Comparison of ENCODE assay signal across 8 mouse cellular contexts in the genomic region with DNA sequence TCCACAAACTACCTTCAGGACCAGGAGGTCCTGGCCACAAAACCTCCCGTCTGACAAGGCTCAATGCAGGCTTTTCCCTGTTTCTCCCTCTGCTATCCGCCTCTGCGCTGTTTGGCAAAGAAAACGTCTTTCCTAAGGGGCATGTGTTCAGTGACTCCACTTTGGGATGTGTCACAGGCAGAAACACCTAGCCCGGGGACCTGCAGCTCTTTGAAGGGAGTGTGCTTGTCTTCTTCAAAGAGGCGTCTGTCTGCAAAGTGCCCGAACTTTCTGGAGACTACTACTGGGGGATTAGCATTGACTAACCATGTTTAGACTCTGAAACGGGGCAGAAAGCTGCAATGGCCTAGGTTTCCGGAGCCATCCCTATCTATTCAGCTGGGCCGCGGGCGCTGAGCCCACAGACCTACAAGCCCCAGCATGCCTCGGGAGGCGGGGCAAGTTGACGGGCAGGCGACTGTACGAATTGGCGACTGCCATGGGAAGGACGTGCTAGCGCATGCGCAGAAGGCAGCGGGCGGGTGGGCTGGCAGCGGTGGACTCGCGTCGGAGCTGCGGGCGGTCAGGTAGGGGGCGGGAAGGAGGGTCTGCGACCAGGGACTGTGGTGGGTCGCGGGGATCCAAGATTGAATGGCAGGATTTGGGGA. TPM values are rescaled to one million over a fixed set of nuclear protein-coding genes. Genes with fewer than 3 reads are reported as not detected.
DNase-seq lines count a peak whose midpoint lies in the region; ATAC-seq and TF ChIP-seq lines count a peak whose summit lies in the region.

Gene Trim32, plus strand, starts transcription at position 483 of the 647 bp plus-strand sequence.

- peak within 1 kb of the TSS; percentile 93 for H3K27ac ChIP-seq in gastrocnemius, adult 2 months
- peak within 1 kb of the TSS; percentile 87 for H3K27ac ChIP-seq in hindbrain, postnatal 0 days
- peak within 1 kb of the TSS; percentile 97 for H3K27ac ChIP-seq in left cerebral cortex, adult 2 months

- intact Hi-C loops in gastrocnemius, adult 2 months (cut with DNase I) = no loop called here
- intact Hi-C loops in left cerebral cortex, adult 2 months (cut with DNase I) = no loop called here

- H3K9ac ChIP-seq in hindbrain, postnatal 0 days (replicated peaks; ENCODE audit: low read length) = peak within 1 kb of the TSS; percentile 81

- peaks cover 3% of the 10 kb centered on the region for H3K4me1 ChIP-seq in hindbrain, postnatal 0 days (ENCODE audit: insufficient read depth, low read length)

- TF ChIP-seq CTCF in gastrocnemius, adult 2 months (IDR thresholded peaks at IDR 0.05) = no peak
- no peak; the same call in 1 of the 2 replicates for TF ChIP-seq CTCF in hindbrain, postnatal 0 days (IDR thresholded peaks at IDR 0.05; ENCODE audit: low read depth)
- no peak for TF ChIP-seq CTCF in left cerebral cortex, adult 2 months (IDR thresholded peaks at IDR 0.05)

- no peaks in the 10 kb centered on the region for H3K27me3 ChIP-seq in hindbrain, postnatal 0 days (ENCODE audit: insufficient read depth, low read length)

- ATAC-seq in hindbrain, postnatal 0 days = peak; percentile 96
- peak; percentile 96 for ATAC-seq in megakaryocyte, adult 5-6 weeks (ENCODE audit: poor library complexity, severe bottlenecking)

- peak within 1 kb of the TSS; percentile 72 for H3K4me2 ChIP-seq in hindbrain, postnatal 0 days (ENCODE audit: low read depth, low read length)

- no peaks in the 10 kb centered on the region for H3K9me3 ChIP-seq in hindbrain, postnatal 0 days (ENCODE audit: low read length)

- H3K4me3 ChIP-seq in gastrocnemius, adult 2 months = peak within 1 kb of the TSS; percentile 90
- H3K4me3 ChIP-seq in hindbrain, postnatal 0 days (ENCODE audit: low read length) = peak within 1 kb of the TSS; percentile 74
- H3K4me3 ChIP-seq in left cerebral cortex, adult 2 months = peak within 1 kb of the TSS; percentile 93

- no peaks in the 10 kb centered on the region for H3K36me3 ChIP-seq in hindbrain, postnatal 0 days (ENCODE audit: insufficient read depth, low read length)

- 2% methylated on average over 33 of the region's 33 CpGs for WGBS in hindbrain, postnatal 0 days

- DNase-seq in WW6 (ENCODE audit: low read depth, low spot score) = peak; percentile 88
- peak; percentile 99 to 100 for DNase-seq in cerebellum, postnatal 36 days
- peak; percentile 99 for DNase-seq in gastrocnemius, adult 2 months
- peak; percentile 98 for DNase-seq in hindbrain, postnatal 0 days (ENCODE audit: low spot score)
- peak; percentile 99 to 100 for DNase-seq in left cerebral cortex, adult 2 months (ENCODE audit: extremely low spot score in 1 of 2, low spot score in 2 of 2)
- DNase-seq in right cerebral cortex, adult 2 months (ENCODE audit: low spot score in 2 of 2) = peak; percentile 99 to 100
- peak; percentile 99 for DNase-seq in urinary bladder, postnatal 14 days (ENCODE audit: low spot score)

RNA-seq across cellular contexts. Expression of gene Trim32, which starts in this region (rescaled TPM):
- 10 to 100 TPM; 10.7 to 11.0 TPM for total RNA-seq in gastrocnemius, adult 2 months (2021)
- 187 and 189 TPM in 2 replicates for total RNA-seq in hindbrain, postnatal 0 days (2014; rRNA removed)
- 110 and 128 TPM in 2 replicates for polyA plus RNA-seq in hindbrain, postnatal 0 days (2015; fragmentation: Nextera tagmentation; extraction: Ambion mirVana)
- total RNA-seq in left cerebral cortex, adult 2 months (2021) = 100 to 1,000 TPM; 212 to 244 TPM
- 1.3 and 2.3 TPM in 2 replicates for total RNA-seq in megakaryocyte, adult 5-6 weeks (2015)
- 2.6 and 3.0 TPM in 2 replicates for total RNA-seq in megakaryocyte, adult 5-6 weeks (2017)

Comparison
In these comparisons a context has a peak if more than half of its experiments do, and no peak if none do; other contexts are left out.
1. Peak in every context shown above with its lines: DNase-seq, ATAC-seq, H3K4me3 ChIP-seq and H3K27ac ChIP-seq.
2. RNA of gene Trim32 (total RNA-seq): 212 to 244 TPM in left cerebral cortex, adult 2 months and 187 to 189 TPM in hindbrain, postnatal 0 days; 10.7 to 11.0 TPM in gastrocnemius, adult 2 months and 1.3 to 3.0 TPM in megakaryocyte, adult 5-6 weeks; every median in the first group is over 10 times any median in the second.